Mouse (Mus musculus) stomach, embryonic 15.5 days (tissue): ENCODE measurements around the gene Hoxb8. TPM values are rescaled to one million over a fixed set of nuclear protein-coding genes. Genes with fewer than 3 reads are reported as not detected.

Source experiments
- microRNA counts: library from miRNA; unstranded; fragments of <30 nt; microRNA quantifications from one replicate; lab custom pipeline; 2016
- microRNA-seq: library from miRNA; unstranded; fragments of <30 nt; microRNA quantifications from one replicate; pipeline ENCODE4, GENCODE M21; 2016
- polyA plus RNA-seq: library from polyadenylated mRNA; unstranded; fragments of >200 nt; fragmentation: Nextera tagmentation; extraction: Ambion mirVana; gene quantifications from 2 replicates; pipeline ENCODE4 v1.2.1, GENCODE M21; 2015

The Hoxb8 gene
- polyA plus RNA-seq, 1 experiment from 2014 or later = 1.9 TPM

MicroRNA genes within 50 kb of the gene (microRNA counts, 519-probe panel; counts per million panel counts)
- microRNA mmu-miR-10a (lab: Ali Mortazavi, UCI) (3,512 counts per million, percentile 88 among the panel's probes with 10 or more counts), microRNA mmu-miR-196a (lab: Ali Mortazavi, UCI) (1,925 counts per million, percentile 19 among the panel's probes with 10 or more counts)

Small RNAs within 50 kb of the gene (microRNA-seq; reads per million reads assigned to microRNA genes)
- gene Mir10a = 43,824 reads per million, percentile 99 among the genes with 10 or more reads in this experiment
- not detected for gene Mir196a-1

Other genes starting within 250 kb of the Hoxb8 start
- gene Snf8, start 247.0 kb upstream of the Hoxb8 start, polyA plus RNA-seq = 87.6 and 98.6 TPM in 2 replicates
- gene Ube2z, start 216.5 kb upstream of the Hoxb8 start, polyA plus RNA-seq = 38.2 and 39.7 TPM in 2 replicates
- 718 and 882 TPM in 2 replicates for gene Atp5g1, start 206.2 kb upstream of the Hoxb8 start, polyA plus RNA-seq
- 0.13 and 0.18 TPM in 2 replicates for gene Calcoco2, start 169.9 kb upstream of the Hoxb8 start, polyA plus RNA-seq
- gene Ttll6, start 148.1 kb upstream of the Hoxb8 start, polyA plus RNA-seq = 0.31 and 0.36 TPM in 2 replicates
- gene Hoxb13, start 87.6 kb upstream of the Hoxb8 start, polyA plus RNA-seq = 0.05 TPM in 1 of 2 replicates, not detected in the other
- gene Hoxb9, start 10.4 kb upstream of the Hoxb8 start, polyA plus RNA-seq = 0.13 and 0.35 TPM in 2 replicates
- 7.0 and 9.1 TPM in 2 replicates for gene Hoxb7, start 4.7 kb downstream of the Hoxb8 start, polyA plus RNA-seq
- 7.5 and 10.7 TPM in 2 replicates for gene Hoxb6, start 10.6 kb downstream of the Hoxb8 start, polyA plus RNA-seq
- 17.6 and 17.9 TPM in 2 replicates for gene Hoxb5, start 21.4 kb downstream of the Hoxb8 start, polyA plus RNA-seq
- 3.4 and 3.6 TPM in 2 replicates for gene Hoxb4, start 36.4 kb downstream of the Hoxb8 start, polyA plus RNA-seq
- gene Hoxb3, start 41.4 kb downstream of the Hoxb8 start, polyA plus RNA-seq = 2.5 and 2.7 TPM in 2 replicates
- gene Hoxb2, start 68.6 kb downstream of the Hoxb8 start, polyA plus RNA-seq = 20.3 and 21.0 TPM in 2 replicates
- 0.10 TPM in 1 of 2 replicates, not detected in the other for gene Hoxb1, start 83.8 kb downstream of the Hoxb8 start, polyA plus RNA-seq
- 1.1 TPM in 2 replicates for gene Skap1, start 182.7 kb downstream of the Hoxb8 start, polyA plus RNA-seq